Mouse (Mus musculus): ENCODE data around the gene Zfp296. TPM values are rescaled to one million over a fixed set of nuclear protein-coding genes. Genes with fewer than 3 reads are reported as not detected.

Gene Zfp296
- polyA plus RNA-seq (2015; fragmentation: Nextera tagmentation; extraction: Ambion mirVana) = 0.14 TPM in 1 of 2 replicates, not detected in the other

- peak within 1 kb of the TSS; percentile 45 for H3K9ac ChIP-seq (ENCODE audit: low read depth, low read length)
- H3K4me2 ChIP-seq (replicated peaks; ENCODE audit: low read depth) = peak within 1 kb of the TSS; percentile 86
- TF ChIP-seq CTCF (IDR thresholded peaks at IDR 0.05; ENCODE audit: low read depth) = no peak
- no peak for ATAC-seq
- peak within 1 kb of the TSS; percentile 43 for H3K4me3 ChIP-seq (ENCODE audit: low read depth, low read length)
- WGBS = under 1% methylated on average over 56 of the region's 56 CpGs
- H3K36me3 ChIP-seq (ENCODE audit: control insufficient read depth, insufficient read depth) = peaks cover 25% of the 10 kb centered on the region
- H3K4me1 ChIP-seq (replicated peaks; ENCODE audit: control insufficient read depth, insufficient read depth, low read length) = peaks cover 12% of the 10 kb centered on the region
- no peaks in the 10 kb centered on the region for H3K9me3 ChIP-seq (ENCODE audit: control insufficient read depth)
- H3K27me3 ChIP-seq (replicated peaks; ENCODE audit: control insufficient read depth, insufficient read depth, low read length) = peaks cover 12% of the 10 kb centered on the region; the same call in 1 of the 2 replicates
- H3K27ac ChIP-seq (ENCODE audit: low read depth, low read length) = no peak within 1 kb of the TSS
Measured at GRCm38 (mm10) chr7:19577141-19577852, at the start of gene Zfp296, which contains the start of gene Gemin7. TSS of gene Zfp296 (plus strand) at chr7:19577287. TSS of gene Gemin7 (minus strand) at chr7:19577595.

DNA sequence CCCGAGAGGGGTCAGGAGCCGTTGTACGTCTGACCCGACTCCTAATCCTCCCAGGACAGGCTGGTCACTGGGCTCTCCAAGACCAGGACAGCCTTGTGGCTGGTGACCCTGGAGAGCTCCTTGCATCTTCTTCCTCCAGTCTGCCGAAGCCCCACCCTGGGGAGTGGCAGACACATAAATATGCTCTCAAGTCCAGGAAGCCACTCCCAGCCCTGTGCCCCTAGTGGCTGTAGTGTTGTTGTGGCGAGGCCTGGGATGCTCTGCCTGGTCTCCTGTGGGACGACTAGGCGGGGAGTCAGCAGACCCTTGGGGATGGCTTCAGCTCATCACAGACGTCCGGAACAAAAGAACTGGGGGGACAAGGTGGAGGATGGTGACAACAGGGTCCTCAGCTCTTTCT is 46.0 kb upstream of the Zfp296 start:
- no peak overlapping the region for H3K9ac ChIP-seq (ENCODE audit: low read depth, low read length)
- WGBS = 56% methylated on average over 10 of the region's 10 CpGs
- H3K4me3 ChIP-seq (ENCODE audit: low read depth, low read length) = no peak overlapping the region
- no peak overlapping the region for H3K4me2 ChIP-seq (replicated peaks; ENCODE audit: low read depth)
- H3K9me3 ChIP-seq (ENCODE audit: control insufficient read depth) = no peaks in the 10 kb centered on the region
- peak; percentile 46; the same call in 1 of the 2 replicates for ATAC-seq
- H3K36me3 ChIP-seq (ENCODE audit: control insufficient read depth, insufficient read depth) = peaks cover 70% of the 10 kb centered on the region
- no peaks in the 10 kb centered on the region for H3K4me1 ChIP-seq (replicated peaks; ENCODE audit: control insufficient read depth, insufficient read depth, low read length)
- peak; percentile 70 for TF ChIP-seq CTCF (IDR thresholded peaks at IDR 0.05; ENCODE audit: low read depth)
- no peaks in the 10 kb centered on the region for H3K27me3 ChIP-seq (replicated peaks; ENCODE audit: control insufficient read depth, insufficient read depth, low read length)
- H3K27ac ChIP-seq (ENCODE audit: low read depth, low read length) = no peak overlapping the region

- no peak for ATAC-seq
- 85% methylated on average over 14 of the region's 14 CpGs for WGBS
- H3K36me3 ChIP-seq (ENCODE audit: control insufficient read depth, insufficient read depth) = peaks cover 70% of the 10 kb centered on the region
- no peak for TF ChIP-seq CTCF (IDR thresholded peaks at IDR 0.05; ENCODE audit: low read depth)
- H3K4me2 ChIP-seq (replicated peaks; ENCODE audit: low read depth) = no peak overlapping the region
- no peak overlapping the region for H3K4me3 ChIP-seq (ENCODE audit: low read depth, low read length)
- no peak overlapping the region for H3K9ac ChIP-seq (ENCODE audit: low read depth, low read length)
- no peak overlapping the region for H3K27ac ChIP-seq (ENCODE audit: low read depth, low read length)
- H3K4me1 ChIP-seq (replicated peaks; ENCODE audit: control insufficient read depth, insufficient read depth, low read length) = no peaks in the 10 kb centered on the region
- H3K9me3 ChIP-seq (ENCODE audit: control insufficient read depth) = no peaks in the 10 kb centered on the region
- no peaks in the 10 kb centered on the region for H3K27me3 ChIP-seq (replicated peaks; ENCODE audit: control insufficient read depth, insufficient read depth, low read length)
Measured at GRCm38 (mm10) chr7:19532240-19532639, 44.8 kb upstream of the Zfp296 start.

DNA sequence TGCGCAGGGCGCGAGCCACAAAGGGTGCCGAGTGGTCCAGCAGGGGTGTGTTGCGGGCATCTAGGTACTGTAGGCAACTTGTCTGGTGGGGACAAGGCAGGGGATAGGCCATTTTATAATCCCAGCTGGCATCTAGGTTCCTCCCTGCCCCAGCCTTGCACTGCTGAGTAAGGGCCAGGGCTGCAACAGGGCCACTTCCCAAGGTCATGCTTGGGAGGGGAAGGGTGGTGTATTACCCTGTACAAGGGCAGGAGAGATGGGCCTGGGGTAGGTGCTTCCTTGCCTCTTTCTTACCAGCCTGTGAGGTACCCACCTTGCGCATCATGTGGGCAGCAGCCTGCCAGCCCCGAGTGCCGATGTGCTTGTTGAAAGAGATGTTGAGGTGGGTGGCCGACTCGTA is 42.4 kb upstream of the Zfp296 start:
- H3K9me3 ChIP-seq (ENCODE audit: control insufficient read depth) = no peaks in the 10 kb centered on the region
- H3K9ac ChIP-seq (ENCODE audit: low read depth, low read length) = no peak overlapping the region
- TF ChIP-seq CTCF (IDR thresholded peaks at IDR 0.05; ENCODE audit: low read depth) = no peak
- ATAC-seq = no peak
- 98% methylated on average over 10 of the region's 10 CpGs for WGBS
- no peaks in the 10 kb centered on the region for H3K4me1 ChIP-seq (replicated peaks; ENCODE audit: control insufficient read depth, insufficient read depth, low read length)
- H3K27me3 ChIP-seq (replicated peaks; ENCODE audit: control insufficient read depth, insufficient read depth, low read length) = no peaks in the 10 kb centered on the region
- H3K36me3 ChIP-seq (ENCODE audit: control insufficient read depth, insufficient read depth) = peaks cover 61% of the 10 kb centered on the region
- H3K27ac ChIP-seq (ENCODE audit: low read depth, low read length) = no peak overlapping the region
- H3K4me3 ChIP-seq (ENCODE audit: low read depth, low read length) = no peak overlapping the region
- H3K4me2 ChIP-seq (replicated peaks; ENCODE audit: low read depth) = no peak overlapping the region

GRCm38 (mm10) chr7:19540771-19541566 is 36.1 kb upstream of the Zfp296 start:
- Histone ChIP-seq H3K27me3 (replicated peaks; ENCODE audit: control insufficient read depth, insufficient read depth, low read length) (no peaks in the 10 kb centered on the region), H3K4me1 (replicated peaks; ENCODE audit: control insufficient read depth, insufficient read depth, low read length) (no peaks in the 10 kb centered on the region), H3K4me3 (ENCODE audit: low read depth, low read length) (no peak overlapping the region), H3K27ac (ENCODE audit: low read depth, low read length) (no peak overlapping the region), H3K36me3 (ENCODE audit: control insufficient read depth, insufficient read depth) (no peaks in the 10 kb centered on the region), H3K4me2 (replicated peaks; ENCODE audit: low read depth) (no peak overlapping the region), H3K9me3 (ENCODE audit: control insufficient read depth) (no peaks in the 10 kb centered on the region), H3K9ac (ENCODE audit: low read depth, low read length) (no peak overlapping the region)
- 76% methylated on average over 2 of the region's 2 CpGs for WGBS
- TF ChIP-seq CTCF (IDR thresholded peaks at IDR 0.05; ENCODE audit: low read depth) = no peak
- ATAC-seq = no peak

DNA sequence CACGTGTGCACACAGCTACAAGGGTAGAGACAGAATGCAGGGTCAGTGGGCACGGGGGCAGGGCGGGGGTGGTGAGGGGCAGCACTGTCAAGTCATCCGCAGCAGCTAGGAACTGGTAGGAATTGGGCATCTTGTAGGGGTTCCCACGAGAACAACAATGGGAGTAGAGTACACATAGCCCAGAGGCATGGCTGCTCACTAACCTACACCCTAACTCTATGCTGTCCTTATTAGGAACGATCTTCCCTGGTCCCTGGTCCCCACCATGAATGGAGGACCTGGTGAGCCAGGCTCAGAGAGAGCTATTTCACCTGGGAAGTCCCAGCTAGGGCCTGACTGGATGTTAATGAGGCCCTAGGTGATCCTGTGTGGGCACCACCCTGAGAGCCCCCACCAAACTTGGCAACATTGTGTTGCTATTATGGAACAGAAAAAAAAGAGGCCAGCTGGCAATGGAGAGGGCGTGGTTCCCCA is 35.4 kb upstream of the Zfp296 start:
- 82% methylated on average over 7 of the region's 7 CpGs for WGBS
- Histone ChIP-seq H3K27me3 (replicated peaks; ENCODE audit: control insufficient read depth, insufficient read depth, low read length) (no peaks in the 10 kb centered on the region), H3K4me3 (ENCODE audit: low read depth, low read length) (no peak overlapping the region), H3K4me1 (replicated peaks; ENCODE audit: control insufficient read depth, insufficient read depth, low read length) (no peaks in the 10 kb centered on the region), H3K36me3 (ENCODE audit: control insufficient read depth, insufficient read depth) (no peaks in the 10 kb centered on the region), H3K9ac (ENCODE audit: low read depth, low read length) (no peak overlapping the region), H3K9me3 (ENCODE audit: control insufficient read depth) (no peaks in the 10 kb centered on the region), H3K27ac (ENCODE audit: low read depth, low read length) (no peak overlapping the region), H3K4me2 (replicated peaks; ENCODE audit: low read depth) (no peak overlapping the region)
- no peak for TF ChIP-seq CTCF (IDR thresholded peaks at IDR 0.05; ENCODE audit: low read depth)
- 0 out of 2 replicates have a peak, but pooled peaks have one; percentile 1 for ATAC-seq

All from intestine, postnatal 0 days (tissue).